7 mouse cellular contexts compared by ENCODE assay signal in the genomic region with DNA sequence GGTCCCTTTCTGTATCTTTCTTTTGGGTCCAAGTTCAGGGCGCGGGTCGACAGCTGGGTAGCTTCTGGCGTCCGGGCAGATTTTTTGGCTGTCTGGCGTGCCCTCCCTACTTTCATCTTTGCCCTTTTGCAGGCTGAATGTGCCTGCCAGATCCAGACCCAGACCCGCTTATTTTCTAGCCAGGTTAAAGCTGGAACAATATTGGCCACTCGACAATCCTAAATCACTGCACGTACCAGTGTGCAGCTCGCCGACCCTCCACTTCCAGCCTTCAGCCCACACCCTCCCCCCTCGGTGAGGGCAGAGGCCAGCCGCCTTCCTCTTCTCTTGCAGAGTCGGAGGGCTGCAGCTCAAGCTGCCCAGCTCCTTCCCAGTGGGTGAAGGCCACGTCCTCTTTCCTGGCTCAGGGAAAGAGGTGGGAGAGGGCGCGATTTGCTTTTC. TPM values are rescaled to one million over a fixed set of nuclear protein-coding genes. Genes with fewer than 3 reads are reported as not detected.
A peak's percentile ranks its signal among the peaks of the same experiment; 100 is the strongest.
DNase-seq lines count a peak whose midpoint lies in the region; ATAC-seq and TF ChIP-seq lines count a peak whose summit lies in the region.

No protein-coding gene starts in this region.

- WGBS in heart, postnatal 0 days: under 1% methylated on average over 17 of the region's 17 CpGs
- WGBS in limb, embryonic 13.5 days: under 1% methylated on average over 17 of the region's 17 CpGs

- ATAC-seq in heart, postnatal 0 days (ENCODE audit: insufficient read depth, low read depth): no peak
- ATAC-seq in limb, embryonic 13.5 days (ENCODE audit: low FRiP score, low read depth): no peak

- peak overlapping the region; percentile 64 for H3ac ChIP-seq in myocyte (ENCODE audit: control insufficient read depth, insufficient read length)

- DNase-seq in urinary bladder, adult 2 months (ENCODE audit: low spot score): peak; percentile 26
- no peak for DNase-seq in urinary bladder, postnatal 4 days (ENCODE audit: low spot score in 2 of 2)
- peak; percentile 76 for DNase-seq in embryo, embryonic 10.5 days (ENCODE audit: low spot score)
- DNase-seq in heart, postnatal 0 days (ENCODE audit: low spot score): peak; percentile 11
- no peak for DNase-seq in c-Kit-positive CD71-positive TER-119-positive erythroid progenitor cells, embryonic 14.5 days (ENCODE audit: low spot score)

- TF ChIP-seq CTCF in heart, postnatal 0 days (IDR thresholded peaks at IDR 0.05; ENCODE audit: low read depth): no peak

- peaks cover 25% of the 10 kb centered on the region for H3K79me2 ChIP-seq in myocyte (ENCODE audit: control insufficient read depth, insufficient read depth)

- peak overlapping the region; percentile 88 for H3K4me3 ChIP-seq in heart, postnatal 0 days (ENCODE audit: low read depth, low read length)
- H3K4me3 ChIP-seq in limb, embryonic 13.5 days: peak overlapping the region; percentile 77
- H3K4me3 ChIP-seq in myocyte: peak overlapping the region; percentile 86

- H3K4me1 ChIP-seq in heart, postnatal 0 days (ENCODE audit: control insufficient read depth, insufficient read depth): peaks cover 8% of the 10 kb centered on the region; the same call in 1 of the 2 replicates
- peaks cover 34% of the 10 kb centered on the region for H3K4me1 ChIP-seq in limb, embryonic 13.5 days

- peak overlapping the region; percentile 99 for H3K4me2 ChIP-seq in heart, postnatal 0 days (ENCODE audit: low read depth, low read length)
- peak overlapping the region; percentile 84 for H3K4me2 ChIP-seq in limb, embryonic 13.5 days (replicated peaks)
- peak overlapping the region; percentile 91 for H3K4me2 ChIP-seq in myocyte (ENCODE audit: low read depth)

- H3K36me3 ChIP-seq in heart, postnatal 0 days (replicated peaks; ENCODE audit: control insufficient read depth, insufficient read depth, low read length): no peaks in the 10 kb centered on the region
- H3K36me3 ChIP-seq in limb, embryonic 13.5 days: no peaks in the 10 kb centered on the region
- no peaks in the 10 kb centered on the region for H3K36me3 ChIP-seq in myocyte (ENCODE audit: control insufficient read depth, insufficient read depth)

- peak overlapping the region; percentile 66 for H3K9ac ChIP-seq in heart, postnatal 0 days (replicated peaks; ENCODE audit: low read depth, low read length)
- peak overlapping the region; percentile 93 for H3K9ac ChIP-seq in limb, embryonic 13.5 days

- no peaks in the 10 kb centered on the region for H3K9me3 ChIP-seq in heart, postnatal 0 days (replicated peaks; ENCODE audit: control insufficient read depth, low read length)
- no peaks in the 10 kb centered on the region for H3K9me3 ChIP-seq in limb, embryonic 13.5 days

- TF ChIP-seq POLR2A in myocyte (IDR thresholded peaks at IDR 0.05; ENCODE audit: insufficient read length, low read depth): no peak

- H3K27me3 ChIP-seq in heart, postnatal 0 days (ENCODE audit: control insufficient read depth, insufficient read depth, low read length): peaks cover 4% of the 10 kb centered on the region; the same call in 1 of the 2 replicates
- H3K27me3 ChIP-seq in limb, embryonic 13.5 days: peaks cover 3% of the 10 kb centered on the region; the same call in 1 of the 2 replicates
- no peaks in the 10 kb centered on the region for H3K27me3 ChIP-seq in myocyte (ENCODE audit: control insufficient read depth, insufficient read depth, insufficient read length)

- no peak for TF ChIP-seq EP300 in heart, postnatal 0 days (IDR thresholded peaks at IDR 0.05; ENCODE audit: low read depth)

- peak overlapping the region; percentile 95 for H3K27ac ChIP-seq in heart, postnatal 0 days (ENCODE audit: low read depth)
- peak overlapping the region; percentile 99 for H3K27ac ChIP-seq in limb, embryonic 13.5 days

TF ChIP-seq in myocyte, 11 proteins besides CTCF, POLR2A, EP300 and RAD21:
- TF ChIP-seq MAX (IDR thresholded peaks at IDR 0.05; ENCODE audit: low read depth) (no peak), REST (IDR thresholded peaks at IDR 0.05; ENCODE audit: insufficient read depth, insufficient read length) (no peak), E2F4 (IDR thresholded peaks at IDR 0.05; ENCODE audit: insufficient read depth) (no peak), POLR2AphosphoS2 (IDR thresholded peaks at IDR 0.05; ENCODE audit: insufficient read length, low read depth) (no peak), TCF12 (IDR thresholded peaks at IDR 0.05; ENCODE audit: insufficient read depth, poor library complexity, severe bottlenecking) (no peak), USF1 (IDR thresholded peaks at IDR 0.05; ENCODE audit: low read depth) (no peak), MYOD1 (IDR thresholded peaks at IDR 0.05; ENCODE audit: control insufficient read depth in 1 of 3, insufficient read length in 2 of 3, low read depth in 2 of 3) (no peak), SRF (IDR thresholded peaks at IDR 0.05; ENCODE audit: control insufficient read depth, insufficient read length, low read depth) (no peak), MYOG (IDR thresholded peaks at IDR 0.05; ENCODE audit: control insufficient read depth in 1 of 3, insufficient read depth in 1 of 3, insufficient read length in 2 of 3, low read depth in 2 of 3) (no peak), CEBPB (IDR thresholded peaks at IDR 0.05; ENCODE audit: insufficient read depth, poor library complexity, severe bottlenecking) (no peak), TCF3 (IDR thresholded peaks at IDR 0.05; ENCODE audit: insufficient read length, low read depth) (no peak)

RNA-seq across cellular contexts. Expression of gene Ptprg, which starts 1.7 kb away (rescaled TPM):
- 11.6 and 16.2 TPM in 2 replicates for polyA plus RNA-seq in urinary bladder, adult 2 months (2012; rRNA removed)
- total RNA-seq in heart, postnatal 0 days (2014; rRNA removed; ENCODE audit: low replicate concordance): 19.7 and 63.4 TPM in 2 replicates
- 8.1 and 8.7 TPM in 2 replicates for polyA plus RNA-seq in heart, postnatal 0 days (2015; fragmentation: Nextera tagmentation; extraction: Ambion mirVana)
- 36.0 and 38.4 TPM in 2 replicates for polyA plus RNA-seq in limb, embryonic 13.5 days (2015; fragmentation: Nextera tagmentation; extraction: Ambion mirVana)
- polyA plus RNA-seq in myocyte (2012; fragmentation: generic; extraction: Trizol): 14.4 TPM

Comparison
In these comparisons a context has a peak if more than half of its experiments do, and no peak if none do; other contexts are left out.
1. DNase-seq: peak in urinary bladder, adult 2 months (single experiment), embryo, embryonic 10.5 days (single experiment) and heart, postnatal 0 days (single experiment); none in urinary bladder, postnatal 4 days (0 of 2) and c-Kit-positive CD71-positive TER-119-positive erythroid progenitor cells, embryonic 14.5 days (single experiment).
2. Peak in every context shown above with its lines, with median percentiles within 50 percentile points of each other: H3K4me2 ChIP-seq and H3K4me3 ChIP-seq.